Mouse (Mus musculus) ovary, postnatal 14 days (tissue): ENCODE measurements around the gene Robo2.

ENCODE experiments used
- DNase-seq: peaks from one replicate; pipeline ENCODE4 v3.0.0; 2022; ENCODE audit warnings: low spot score

The Robo2 gene

DNA sequence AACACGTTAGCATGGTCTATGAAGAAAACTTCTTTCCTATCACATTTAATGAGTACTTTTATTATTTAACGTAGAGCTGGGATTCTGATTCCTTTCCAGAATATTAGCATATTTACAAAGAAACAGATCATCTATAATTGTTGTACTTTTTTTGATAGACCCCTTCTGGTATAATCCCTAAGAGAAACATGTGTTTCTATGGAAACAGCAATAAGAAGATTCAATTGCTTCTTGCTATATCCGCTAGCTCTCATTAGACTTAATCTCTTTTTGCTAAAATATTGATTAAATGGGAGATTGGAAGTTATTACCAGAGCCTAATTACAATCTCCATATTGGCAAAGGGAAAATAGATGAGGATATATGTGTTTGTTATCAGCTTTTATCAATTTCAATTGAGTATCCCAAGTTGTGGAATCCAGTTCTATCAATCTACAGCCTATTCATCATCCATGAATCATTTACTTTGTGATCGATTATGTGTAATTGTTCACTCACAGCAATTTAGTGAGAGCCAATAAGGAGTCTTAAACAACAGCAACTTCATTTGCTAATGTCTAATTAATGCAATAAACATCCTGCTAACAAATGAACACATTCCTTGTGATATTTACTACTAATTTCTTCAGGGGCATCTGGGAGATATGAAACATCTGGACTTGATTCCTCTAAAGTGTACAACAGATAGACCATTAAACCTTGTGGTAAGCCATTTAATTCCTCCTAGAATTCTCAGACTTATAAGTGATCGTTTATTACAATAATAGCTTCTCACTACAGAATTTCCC lies 472.0 kb downstream of the Robo2 start:
- no peak for DNase-seq

DNA sequence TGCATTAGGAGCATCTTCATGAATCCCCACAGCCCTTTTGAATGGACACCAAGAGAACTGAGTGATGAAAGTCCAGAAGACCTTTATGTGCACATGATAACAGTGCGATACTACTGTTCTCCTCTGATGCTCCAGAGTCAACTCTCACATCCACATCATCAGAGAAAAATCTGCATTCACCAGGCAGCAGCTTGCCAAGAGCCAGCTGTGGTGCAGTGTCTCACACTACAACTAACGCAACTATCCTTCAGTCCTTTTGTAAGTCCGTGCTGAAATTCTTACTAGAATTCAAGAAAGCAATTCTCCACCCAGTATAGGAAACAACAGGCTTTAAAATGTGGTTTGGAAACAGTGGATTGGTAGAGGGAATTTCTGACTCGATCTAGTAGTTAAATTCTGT lies 481.3 kb downstream of the Robo2 start:
- DNase-seq = no peak

DNA sequence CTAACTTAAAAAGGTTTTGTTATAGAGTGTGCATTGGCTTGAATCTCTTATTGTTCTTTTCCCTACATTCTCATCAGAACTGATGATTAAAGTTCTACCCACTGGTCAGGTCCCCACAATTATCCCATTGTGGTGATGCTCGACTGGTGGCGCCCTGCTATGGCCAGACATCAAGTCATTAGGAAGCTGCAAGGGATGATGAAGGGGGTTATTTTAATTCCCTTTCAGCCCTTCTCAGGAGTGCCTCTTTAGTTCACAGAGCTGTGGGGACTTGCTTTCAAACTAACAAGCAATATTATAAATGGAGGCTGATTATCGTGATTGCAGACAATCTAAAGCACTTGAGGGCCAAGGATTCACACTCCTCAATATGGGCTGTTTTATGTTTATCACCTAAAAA lies 484.1 kb downstream of the Robo2 start:
- DNase-seq = no peak

DNA sequence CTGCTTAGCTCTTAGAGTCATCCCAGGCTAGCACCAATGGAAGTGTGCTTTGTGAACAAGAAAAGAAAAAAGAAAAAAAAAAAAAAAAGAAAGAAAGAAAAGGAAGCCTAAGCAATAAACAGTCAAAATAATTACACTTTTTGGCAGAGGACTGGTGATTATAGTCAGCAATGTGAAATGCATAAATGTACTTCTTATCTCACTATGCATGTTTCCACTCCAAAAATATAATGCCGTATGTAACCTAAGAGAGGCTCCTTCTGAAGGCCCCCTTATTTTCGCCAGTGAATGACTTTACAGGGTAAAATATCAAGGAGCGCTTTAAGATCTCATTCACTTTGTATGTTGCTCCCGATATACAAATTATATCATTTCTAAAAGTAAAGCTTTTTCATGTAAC lies 496.2 kb downstream of the Robo2 start:
- no peak for DNase-seq

DNA sequence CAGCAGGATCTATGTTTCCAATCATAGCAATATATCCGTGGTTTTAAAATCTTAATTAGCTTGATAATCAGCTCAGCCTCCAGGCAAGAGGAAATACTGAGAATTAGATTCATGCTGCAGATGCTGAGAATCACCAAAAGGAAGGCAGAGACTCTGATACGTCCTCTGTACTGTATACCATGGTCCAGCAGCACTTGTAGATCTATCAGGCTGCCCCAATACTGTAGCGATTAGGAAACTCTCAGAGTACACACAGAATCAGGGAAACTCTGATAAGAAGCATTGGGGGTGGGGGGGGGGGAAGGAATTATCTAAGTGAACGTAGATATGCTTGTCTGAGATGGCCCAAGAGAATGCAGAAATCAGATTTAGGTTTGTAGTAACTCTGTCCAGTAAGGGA lies 496.7 kb downstream of the Robo2 start:
- DNase-seq = no peak

DNA sequence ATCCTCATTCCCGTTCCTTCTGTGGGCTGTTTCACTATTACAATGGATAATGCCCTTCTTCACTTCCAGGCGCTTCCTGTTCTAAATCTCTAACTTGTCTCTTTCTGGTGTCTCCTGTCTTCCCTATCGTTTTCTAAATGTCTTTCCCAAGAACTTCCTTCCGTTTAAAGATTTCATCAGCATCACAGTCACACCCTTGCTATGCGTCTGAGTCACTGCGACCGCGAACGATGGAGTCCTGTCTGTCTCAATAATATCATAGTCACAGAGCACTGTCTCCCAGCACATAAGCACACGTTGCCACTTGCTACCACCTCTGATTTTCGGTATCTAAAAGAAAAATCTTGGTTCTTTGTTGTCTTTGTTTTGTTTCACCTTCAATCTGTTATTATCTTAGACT lies 503.1 kb downstream of the Robo2 start:
- no peak for DNase-seq

DNA sequence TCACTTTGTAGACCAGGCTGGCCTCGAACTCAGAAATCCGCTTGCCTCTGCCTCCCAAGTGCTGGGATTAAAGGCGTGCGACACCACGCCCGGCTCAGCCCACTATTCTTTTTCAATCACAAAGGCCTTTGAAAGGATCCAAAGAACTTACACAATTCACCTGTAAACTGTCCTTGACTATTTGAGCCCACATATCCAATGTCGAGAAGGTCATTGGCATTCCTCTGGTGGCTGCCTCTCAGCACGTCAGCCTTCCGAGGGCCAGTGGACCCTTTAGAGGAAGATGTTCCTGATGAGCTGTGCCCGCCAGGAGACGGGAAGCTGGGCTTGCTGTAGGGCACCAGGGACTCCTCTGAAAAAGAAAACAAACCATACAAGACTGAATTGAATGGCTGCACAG lies 514.8 kb downstream of the Robo2 start:
- DNase-seq = no peak

DNA sequence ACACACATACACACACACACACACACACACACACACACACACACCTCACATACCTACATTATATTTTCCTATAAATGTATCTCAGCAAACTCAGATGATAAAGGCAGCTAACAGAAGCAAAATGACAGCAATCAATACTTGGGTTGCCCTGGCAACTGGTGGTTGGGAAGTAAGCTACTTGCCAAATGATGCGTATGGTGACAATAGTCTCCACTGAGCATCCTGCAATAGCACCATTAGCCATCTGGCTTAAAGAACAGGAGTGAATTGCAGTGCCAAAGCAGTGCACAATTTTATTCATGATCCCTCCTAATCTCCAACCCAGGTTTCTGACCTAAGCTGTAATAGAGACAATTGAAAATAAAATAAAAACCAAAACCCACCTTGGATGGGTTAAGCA lies 529.7 kb downstream of the Robo2 start:
- no peak for DNase-seq

DNA sequence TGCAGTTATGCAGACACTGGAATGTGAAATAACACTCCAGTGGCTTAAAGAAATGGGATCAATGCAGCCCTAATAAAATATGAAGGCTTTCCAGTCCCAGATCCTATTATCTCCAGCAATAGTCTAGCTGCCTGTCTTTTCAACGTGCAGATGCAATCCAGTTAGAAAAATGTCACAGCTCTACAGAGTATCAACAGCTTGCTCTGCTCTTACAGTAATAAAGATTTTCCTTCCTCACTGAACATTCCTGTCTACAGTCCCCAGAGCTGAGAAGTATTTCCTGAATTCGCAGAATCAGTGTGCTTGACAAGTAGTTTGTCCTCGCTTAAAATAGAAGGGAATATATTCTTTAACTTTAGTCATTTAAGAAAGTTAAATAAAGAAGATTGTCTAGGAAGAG lies 533.7 kb downstream of the Robo2 start:
- no peak for DNase-seq

DNA sequence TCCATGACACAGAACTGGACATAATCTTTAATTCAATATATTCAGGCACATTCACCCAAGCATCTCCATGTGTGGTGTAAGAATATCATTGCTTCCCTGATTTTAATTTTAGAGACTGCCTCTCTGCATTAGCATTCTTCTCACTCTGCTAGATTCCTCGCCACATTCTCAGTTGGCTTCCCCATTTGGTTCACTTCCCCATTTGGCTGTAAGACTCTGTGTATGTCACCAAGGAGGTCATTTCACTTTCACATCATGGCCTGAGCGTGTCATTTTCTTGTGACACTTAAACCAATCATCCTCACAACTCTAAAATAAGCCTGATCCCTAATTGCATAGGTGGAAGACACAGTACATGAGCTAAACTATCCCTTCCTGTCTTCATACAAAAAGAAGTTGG lies 536.6 kb downstream of the Robo2 start:
- DNase-seq = no peak

DNA sequence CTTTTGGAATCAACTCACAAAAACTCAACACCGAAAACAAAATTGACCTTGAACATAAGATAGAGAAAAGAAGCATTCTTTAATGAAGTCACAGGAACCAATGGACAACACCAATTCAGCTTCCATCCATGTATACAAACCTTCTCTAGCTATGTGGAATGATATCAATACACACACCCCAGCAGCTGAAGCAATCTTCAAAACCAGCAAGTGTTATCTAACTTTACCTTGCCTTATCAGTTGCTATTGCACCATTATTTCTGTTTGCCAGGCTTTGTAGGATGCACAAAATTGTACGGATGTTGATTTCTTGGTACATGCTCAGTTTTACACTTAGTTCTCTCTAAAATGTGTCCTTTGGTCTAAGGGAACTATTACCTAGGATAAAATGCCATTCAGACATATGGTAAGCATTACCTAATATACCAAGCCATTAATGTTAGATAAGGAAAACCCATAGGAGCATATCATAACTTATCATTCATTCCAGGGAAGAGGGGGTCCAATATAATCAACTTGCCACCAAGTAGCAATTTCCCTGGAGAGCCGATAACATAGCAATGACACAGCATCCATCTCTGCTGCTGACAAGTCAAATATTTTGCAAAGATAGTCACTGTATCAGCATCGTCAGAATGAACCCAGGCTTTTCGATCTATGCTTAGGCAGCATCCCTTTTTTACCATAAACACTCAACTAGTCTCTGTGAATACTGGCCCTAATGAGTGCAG lies 537.6 kb downstream of the Robo2 start:
- no peak for DNase-seq

DNA sequence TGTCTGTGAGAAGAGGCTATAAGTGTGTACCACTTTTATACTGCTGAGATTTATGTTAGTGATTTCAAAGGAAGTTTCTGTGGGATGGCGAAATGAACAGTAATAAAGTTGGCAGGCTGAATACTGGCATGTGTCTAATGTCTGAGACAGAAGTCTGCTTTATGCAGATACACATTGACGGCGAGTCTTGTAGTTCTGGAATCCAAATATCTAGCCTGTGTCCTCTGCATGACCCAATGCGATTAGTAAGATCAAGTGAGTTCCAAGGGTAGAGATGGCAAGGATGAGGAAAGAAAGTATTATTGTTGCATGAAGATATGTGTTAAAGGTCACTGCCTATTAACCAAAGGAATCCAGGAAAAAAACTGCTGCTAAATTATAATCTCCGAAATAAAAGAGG lies 541.3 kb downstream of the Robo2 start:
- no peak for DNase-seq

DNA sequence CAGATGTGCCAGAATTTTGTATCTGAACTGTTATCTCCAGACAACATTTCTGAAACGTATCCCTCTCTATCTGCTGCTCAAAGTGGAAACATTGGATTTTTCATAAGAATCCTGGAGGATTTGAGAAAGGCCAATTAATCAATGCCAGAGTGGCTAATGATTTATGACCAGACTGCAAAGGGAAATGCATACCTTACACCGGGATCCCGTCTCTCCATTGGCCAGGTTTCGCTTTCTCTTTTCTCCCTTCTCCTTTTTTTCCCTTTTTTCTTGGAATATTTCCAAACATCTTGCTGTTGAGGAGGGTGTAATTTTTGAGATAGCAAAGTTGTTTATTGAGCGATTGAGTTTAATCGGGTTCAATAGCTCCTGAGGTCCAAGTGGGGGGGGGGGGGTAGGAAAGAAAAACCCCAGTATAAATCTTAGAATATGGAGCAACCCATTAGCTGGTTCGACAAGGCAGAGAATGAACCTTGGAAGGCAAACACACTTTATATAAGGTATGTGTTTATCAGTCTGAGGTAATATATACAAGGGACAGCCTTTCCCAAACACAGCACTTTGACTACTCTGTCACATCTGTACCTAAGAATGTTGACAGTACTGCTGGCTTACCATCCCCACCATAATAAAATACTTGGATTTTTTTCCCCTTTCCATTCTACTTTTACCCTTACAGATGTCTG lies 542.0 kb downstream of the Robo2 start:
- no peak for DNase-seq

DNA sequence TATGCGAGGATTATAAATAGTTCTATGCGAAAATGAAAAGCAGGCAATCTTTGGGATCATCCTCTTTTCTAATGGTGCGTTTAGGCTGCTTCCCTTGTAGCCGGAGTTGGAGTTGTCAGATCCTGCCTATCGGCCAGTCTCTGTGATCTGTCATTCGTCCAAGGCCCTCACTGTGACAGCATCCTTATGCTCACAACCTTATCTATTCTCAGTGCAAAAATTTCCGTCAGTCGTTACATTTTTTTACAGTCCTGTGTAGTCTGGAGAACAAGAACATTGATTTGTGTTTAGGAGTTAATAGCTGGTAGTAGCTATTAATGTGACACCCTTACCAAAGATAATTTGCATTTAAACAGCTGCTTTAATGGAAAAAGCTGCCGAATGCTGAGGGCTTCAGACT lies 547.0 kb downstream of the Robo2 start:
- DNase-seq = no peak

DNA sequence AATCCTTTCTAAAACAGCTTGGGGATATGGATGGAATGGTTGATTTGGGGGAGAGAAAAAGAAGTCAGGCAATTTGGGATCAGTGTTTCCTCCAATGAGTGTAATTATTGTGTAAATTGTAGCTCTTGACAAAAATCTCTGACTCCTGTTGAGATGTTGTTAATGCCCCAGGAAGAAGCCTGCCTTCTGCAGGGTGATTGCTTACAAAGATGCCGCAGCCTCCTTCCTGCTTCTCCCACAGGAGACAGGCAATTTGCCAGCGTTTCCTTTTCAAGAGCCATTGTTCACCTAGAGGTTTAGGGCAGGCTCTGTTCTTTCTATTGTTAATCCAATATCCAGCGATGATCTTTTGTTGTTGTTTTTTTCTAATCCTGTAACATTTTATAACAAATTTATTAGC lies 547.9 kb downstream of the Robo2 start:
- DNase-seq = no peak

DNA sequence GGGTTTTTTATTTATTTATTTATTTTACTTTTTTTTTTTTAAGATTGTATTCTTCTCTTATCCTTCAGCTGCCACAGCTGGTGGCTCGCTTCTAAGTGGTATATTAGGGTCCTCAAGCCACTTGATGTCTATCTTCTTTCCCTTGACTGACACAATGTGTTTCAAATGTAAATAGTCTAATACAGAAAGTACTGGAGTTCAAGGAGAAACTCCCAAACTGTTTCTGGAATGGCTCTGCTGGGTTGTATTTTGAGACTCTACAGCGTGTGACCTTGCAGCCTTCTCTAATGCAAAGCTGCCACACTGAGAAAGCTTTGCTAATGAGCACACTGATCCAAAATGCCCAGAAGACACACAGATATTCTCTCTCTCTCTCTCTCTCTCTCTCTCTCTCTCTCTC lies 552.9 kb downstream of the Robo2 start:
- no peak for DNase-seq

DNA sequence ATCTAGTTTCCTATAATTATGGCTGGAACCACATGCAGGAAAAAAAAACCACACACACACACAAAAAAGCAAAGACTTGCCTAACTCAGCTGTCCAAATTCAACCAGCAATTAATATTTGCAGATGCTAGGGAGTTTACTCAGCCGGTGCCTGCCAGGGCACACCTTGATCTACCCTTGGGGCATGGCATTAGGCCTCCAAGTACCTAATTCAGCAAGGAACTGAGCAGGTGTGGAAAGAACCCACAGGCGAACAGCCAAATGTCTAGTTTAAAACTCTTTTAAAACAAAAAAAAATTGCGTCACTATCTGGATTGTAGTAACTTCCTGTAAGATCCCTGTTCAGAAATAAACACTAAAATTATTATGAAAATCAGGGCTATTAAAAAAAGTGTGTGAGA lies 555.8 kb downstream of the Robo2 start:
- no peak for DNase-seq
